Mouse (Mus musculus): Measurements from ENCODE around the gene Strip2. TPM values are rescaled to one million over a fixed set of nuclear protein-coding genes. Genes with fewer than 3 reads are reported as not detected.

The Strip2 gene
- polyA plus RNA-seq, 1 experiment from 2014 or later: 0.83 TPM

GRCm38 (mm10) chr6:30005851-30006250 lies 89.0 kb downstream of the Strip2 start:
- H3K4me3 ChIP-seq (ENCODE audit: low read depth, low read length): no peak overlapping the region
- DNase-seq (ENCODE audit: low spot score, missing footprints): no peak
- WGBS: 92% methylated on average over 1 of the region's 1 CpGs
- no peaks in the 10 kb centered on the region for H3K9me3 ChIP-seq (ENCODE audit: control insufficient read depth, low read length)
- ATAC-seq (ENCODE audit: low FRiP score): no peak
- no peaks in the 10 kb centered on the region for H3K4me1 ChIP-seq (ENCODE audit: control insufficient read depth, insufficient read depth, low read length)
- no peaks in the 10 kb centered on the region for H3K27me3 ChIP-seq (ENCODE audit: control insufficient read depth, insufficient read depth, low read length)
- H3K4me2 ChIP-seq: no peak overlapping the region
- H3K27ac ChIP-seq (ENCODE audit: low read depth, low read length): no peak overlapping the region
- H3K9ac ChIP-seq (ENCODE audit: low read length): no peak overlapping the region
- H3K36me3 ChIP-seq (ENCODE audit: control insufficient read depth, insufficient read depth, low read length): no peaks in the 10 kb centered on the region

GRCm38 (mm10) chr6:30009204-30009603 lies 92.4 kb downstream of the Strip2 start:
- no peaks in the 10 kb centered on the region for H3K9me3 ChIP-seq (ENCODE audit: control insufficient read depth, low read length)
- no peak overlapping the region for H3K4me2 ChIP-seq
- H3K27me3 ChIP-seq (ENCODE audit: control insufficient read depth, insufficient read depth, low read length): no peaks in the 10 kb centered on the region
- H3K4me3 ChIP-seq (ENCODE audit: low read depth, low read length): no peak overlapping the region
- WGBS: 82% methylated on average over 7 of the region's 7 CpGs
- no peak overlapping the region for H3K27ac ChIP-seq (ENCODE audit: low read depth, low read length)
- no peaks in the 10 kb centered on the region for H3K36me3 ChIP-seq (ENCODE audit: control insufficient read depth, insufficient read depth, low read length)
- no peaks in the 10 kb centered on the region for H3K4me1 ChIP-seq (ENCODE audit: control insufficient read depth, insufficient read depth, low read length)
- no peak overlapping the region for H3K9ac ChIP-seq (ENCODE audit: low read length)
- ATAC-seq (ENCODE audit: low FRiP score) (no peak), DNase-seq (ENCODE audit: low spot score, missing footprints) (no peak)

Small RNAs within 50 kb of the gene (microRNA-seq; reads per million reads assigned to microRNA genes)
- not detected for gene Gm23049

Other genes with a start within 250 kb of the Strip2 start
- 4.9 and 6.8 TPM in 2 replicates for gene Tspan33, start 222.8 kb upstream of the Strip2 start, polyA plus RNA-seq (2014; fragmentation: Nextera tagmentation; extraction: Ambion mirVana)
- gene Smo, start 181.5 kb upstream of the Strip2 start, polyA plus RNA-seq (2014; fragmentation: Nextera tagmentation; extraction: Ambion mirVana): 38.6 and 44.5 TPM in 2 replicates
- gene Ahcyl2, start 149.0 kb upstream of the Strip2 start, polyA plus RNA-seq (2014; fragmentation: Nextera tagmentation; extraction: Ambion mirVana): 11.3 and 11.8 TPM in 2 replicates
- 76.6 and 77.3 TPM in 2 replicates for gene Nrf1, start 131.0 kb downstream of the Strip2 start, polyA plus RNA-seq (2014; fragmentation: Nextera tagmentation; extraction: Ambion mirVana)